ENCODE assay signal across 30 mouse cellular contexts in genomic region chr1:187016116-187016515, GRCm38 (mm10). TPM values are rescaled to one million over a fixed set of nuclear protein-coding genes. Genes with fewer than 3 reads are reported as not detected.
"Had no signal": no experiment of that assay in that cellular context is flagged by ENCODE, and none has a peak within 500 bp of the region (broad histone marks: within the 10 kb centered on the region; RNA-seq: fewer than 3 reads in every experiment).

No protein-coding gene starts in this region.

- ATAC-seq: liver, embryonic 12.5 days had no signal

- H3K27ac ChIP-seq: layer of hippocampus, adult 2 months; limb, embryonic 10.5 days; limb, embryonic 13.5 days; liver, embryonic 12.5 days; liver, embryonic 15.5 days; lung, embryonic 15.5 days; neural tube, embryonic 12.5 days; neural tube, embryonic 15.5 days; stomach, postnatal 0 days had no signal

- H3K4me3 ChIP-seq: layer of hippocampus, adult 2 months; limb, embryonic 10.5 days; limb, embryonic 13.5 days; liver, embryonic 12.5 days; liver, embryonic 15.5 days; lung, embryonic 15.5 days; neural tube, embryonic 12.5 days; neural tube, embryonic 15.5 days had no signal

- H3K4me1 ChIP-seq: limb, embryonic 13.5 days; liver, embryonic 12.5 days; liver, embryonic 15.5 days; lung, embryonic 15.5 days; neural tube, embryonic 12.5 days; neural tube, embryonic 15.5 days had no signal

- H3K36me3 ChIP-seq: limb, embryonic 10.5 days; limb, embryonic 13.5 days; liver, embryonic 12.5 days; liver, embryonic 15.5 days; lung, embryonic 15.5 days; neural tube, embryonic 12.5 days; neural tube, embryonic 15.5 days had no signal

- H3K27me3 ChIP-seq: limb, embryonic 13.5 days; liver, embryonic 12.5 days; liver, embryonic 15.5 days; lung, embryonic 15.5 days; neural tube, embryonic 12.5 days; neural tube, embryonic 15.5 days had no signal

- H3K9ac ChIP-seq: limb, embryonic 13.5 days; liver, embryonic 12.5 days; liver, embryonic 15.5 days; lung, embryonic 15.5 days; neural tube, embryonic 12.5 days; neural tube, embryonic 15.5 days had no signal

- H3K4me2 ChIP-seq: limb, embryonic 13.5 days; liver, embryonic 12.5 days; liver, embryonic 15.5 days; lung, embryonic 15.5 days; midbrain, embryonic 11.5 days; neural tube, embryonic 12.5 days; neural tube, embryonic 15.5 days had no signal

- DNase-seq: kidney, adult 9 months; kidney, postnatal 25 days; layer of hippocampus, adult 9-11 months; liver; lung, adult 18-20 months; lung, postnatal 14 days; lung, postnatal 4 days; midbrain, embryonic 14.5 days; right cerebral cortex, postnatal 25 days; thymus, adult 2 months; thymus, postnatal 25 days had no signal

- H3K9me3 ChIP-seq: limb, embryonic 10.5 days; limb, embryonic 13.5 days; liver, embryonic 12.5 days; liver, embryonic 15.5 days; lung, embryonic 15.5 days; neural tube, embryonic 12.5 days; neural tube, embryonic 15.5 days had no signal

RNA-seq across cellular contexts. Expression of gene D1Pas1, which starts 48.9 kb away (rescaled TPM):
- total RNA-seq: layer of hippocampus, postnatal 25 days; left cerebral cortex, adult 18-20 months; left cerebral cortex, postnatal 25 days; megakaryocyte progenitor cell, adult 5-6 weeks; megakaryocyte-erythroid progenitor cell, adult 5-6 weeks; midbrain, postnatal 0 days had no signal
- polyA plus RNA-seq: kidney, embryonic 16.5 days; large intestine, adult 2 months; liver, embryonic 12.5 days; liver, embryonic 15.5 days; lung, embryonic 15.5 days; stomach, embryonic 14.5 days; stomach, postnatal 0 days; thymus, adult 2 months had no signal
